ENCODE assay signal across 8 mouse cellular contexts in genomic region chr10:41810564-41811455, GRCm38 (mm10). TPM values are rescaled to one million over a fixed set of nuclear protein-coding genes. Genes with fewer than 3 reads are reported as not detected.
DNase-seq lines count a peak whose midpoint lies in the region; TF ChIP-seq lines count a peak whose summit lies in the region.

No protein-coding gene starts in this region.

- peaks cover 35% of the 10 kb centered on the region for H3K4me1 ChIP-seq in bone marrow macrophage, adult 2 months (ENCODE audit: control insufficient read depth, insufficient read depth, low read length)
- peaks cover 35% of the 10 kb centered on the region for H3K4me1 ChIP-seq in hindbrain, embryonic 10.5 days (replicated peaks)

- no peaks in the 10 kb centered on the region for H3K36me3 ChIP-seq in hindbrain, embryonic 10.5 days

- 0 out of 2 replicates have a peak, but pooled peaks have one; percentile 10 for TF ChIP-seq CTCF in layer of hippocampus, adult 2 months (conservative IDR thresholded peaks at IDR 0.05)
- TF ChIP-seq CTCF in bone marrow macrophage, adult 2 months (IDR thresholded peaks at IDR 0.05; ENCODE audit: low read depth, low read length): no peak

- H3K9me3 ChIP-seq in hindbrain, embryonic 10.5 days: no peaks in the 10 kb centered on the region

- no peak for TF ChIP-seq POLR2A in bone marrow macrophage, adult 2 months (IDR thresholded peaks at IDR 0.05; ENCODE audit: borderline replicate concordance, low read depth, low read length)

- WGBS in hindbrain, embryonic 10.5 days: 2% methylated on average over 36 of the region's 36 CpGs

- intact Hi-C loops in gastrocnemius, postnatal 14 days (cut with DNase I; ENCODE audit: low total_unique reads): no loop called here
- intact Hi-C loops in left cerebral cortex, postnatal 4 days (cut with DNase I): loop anchor here (10.0 kb wide), 1 partner anchor 116 kb away; no protein-coding TSS in a partner anchor

- H3K27ac ChIP-seq in layer of hippocampus, adult 2 months: peak overlapping the region; percentile 98
- H3K27ac ChIP-seq in bone marrow macrophage, adult 2 months (ENCODE audit: insufficient read depth, low read depth, low read length): peak overlapping the region; percentile 43
- peak overlapping the region; percentile 96 for H3K27ac ChIP-seq in hindbrain, embryonic 10.5 days

- peak overlapping the region; percentile 91 for H3K4me3 ChIP-seq in layer of hippocampus, adult 2 months
- H3K4me3 ChIP-seq in bone marrow macrophage, adult 2 months (ENCODE audit: insufficient read depth, low read length): peak overlapping the region; percentile 94
- H3K4me3 ChIP-seq in hindbrain, embryonic 10.5 days: peak overlapping the region; percentile 65

- H3K27me3 ChIP-seq in hindbrain, embryonic 10.5 days (ENCODE audit: insufficient read depth, poor library complexity, severe bottlenecking): no peaks in the 10 kb centered on the region

- no peak for DNase-seq in layer of hippocampus, adult 2 months (ENCODE audit: low spot score in 2 of 2)
- DNase-seq in layer of hippocampus, postnatal 14 days (ENCODE audit: low spot score in 2 of 2): no peak
- peak; percentile 13 for DNase-seq in hindbrain, embryonic 10.5 days (ENCODE audit: low spot score)
- peak; percentile 11 for DNase-seq in mesoderm, embryonic 11.5 days (ENCODE audit: low read depth, low spot score)
- no peak for DNase-seq in urinary bladder, postnatal 36 days (ENCODE audit: low spot score in 2 of 2)
- DNase-seq in gastrocnemius, postnatal 14 days: no peak
- no peak for DNase-seq in left cerebral cortex, postnatal 4 days

RNA-seq across cellular contexts. Expression of gene Sesn1, which starts 1.1 kb away (rescaled TPM):
- total RNA-seq in layer of hippocampus, adult 2 months (2021): 10 to 100 TPM; 51.4 to 55.3 TPM
- total RNA-seq in layer of hippocampus, postnatal 14 days (2021): 10 to 100 TPM; 37.1 to 38.6 TPM
- 238 and 242 TPM in 2 replicates for polyA plus RNA-seq in bone marrow macrophage, adult 2 months (2012; ENCODE audit: insufficient read depth, insufficient read length, missing spikeins)
- polyA plus RNA-seq in hindbrain, embryonic 10.5 days (2016; fragmentation: Nextera tagmentation; extraction: Ambion mirVana): 17.6 and 18.2 TPM in 2 replicates
- total RNA-seq in gastrocnemius, postnatal 14 days (2021): 10 to 100 TPM; 22.9 to 35.2 TPM
- total RNA-seq in left cerebral cortex, postnatal 4 days (2021): 10 to 100 TPM; 27.1 to 27.3 TPM

RNA-seq across cellular contexts. Expression of gene Cep57l1, which starts 1.1 kb away (rescaled TPM):
- 1 to 10 TPM; 8.5 to 8.6 TPM for total RNA-seq in layer of hippocampus, adult 2 months (2021)
- total RNA-seq in layer of hippocampus, postnatal 14 days (2021): 1 to 10 TPM; 6.1 to 6.6 TPM
- polyA plus RNA-seq in bone marrow macrophage, adult 2 months (2012; ENCODE audit: insufficient read depth, insufficient read length, missing spikeins): 11.8 and 14.5 TPM in 2 replicates
- 20.7 and 24.9 TPM in 2 replicates for polyA plus RNA-seq in hindbrain, embryonic 10.5 days (2016; fragmentation: Nextera tagmentation; extraction: Ambion mirVana)
- total RNA-seq in gastrocnemius, postnatal 14 days (2021): 1 to 10 TPM; 2.7 TPM
- total RNA-seq in left cerebral cortex, postnatal 4 days (2021): 10 to 100 TPM in 1 of 2 experiments, 1 to 10 TPM in 1; 9.8 to 11.3 TPM

Comparison
In these comparisons a context has a peak if more than half of its experiments do, and no peak if none do; other contexts are left out.
1. DNase-seq: peak in hindbrain, embryonic 10.5 days (single experiment) and mesoderm, embryonic 11.5 days (single experiment); none in layer of hippocampus, adult 2 months (0 of 2), layer of hippocampus, postnatal 14 days (0 of 2), urinary bladder, postnatal 36 days (0 of 2), gastrocnemius, postnatal 14 days (single experiment) and left cerebral cortex, postnatal 4 days (single experiment).
2. H3K27ac ChIP-seq: peak in every context shown above with its lines; median percentile 98 in layer of hippocampus, adult 2 months; 96 in hindbrain, embryonic 10.5 days; 43 in bone marrow macrophage, adult 2 months.
3. Peak in every context shown above with its lines, with median percentiles within 50 percentile points of each other: H3K4me3 ChIP-seq.